Mouse (Mus musculus) kidney, adult 2 months (tissue): ENCODE data around the gene Elof1.

Experiments used
- CTCF ChIP-seq: fragments of 200-500 bp; conservative IDR thresholded peaks from 2 replicates; pipeline ENCODE4 v1.5.1; 2011; ENCODE audit warnings: low read depth, mild to moderate bottlenecking, control low read depth, low read length, moderate library complexity, mixed read lengths; ENCODE audit not compliant: insufficient read depth, insufficient read length
- POLR2A ChIP-seq: fragments of 200-500 bp; IDR thresholded peaks from one replicate; pipeline ENCODE4 v1.6.1; 2011; ENCODE audit warnings: low read depth, low read length, control low read depth

DNA sequence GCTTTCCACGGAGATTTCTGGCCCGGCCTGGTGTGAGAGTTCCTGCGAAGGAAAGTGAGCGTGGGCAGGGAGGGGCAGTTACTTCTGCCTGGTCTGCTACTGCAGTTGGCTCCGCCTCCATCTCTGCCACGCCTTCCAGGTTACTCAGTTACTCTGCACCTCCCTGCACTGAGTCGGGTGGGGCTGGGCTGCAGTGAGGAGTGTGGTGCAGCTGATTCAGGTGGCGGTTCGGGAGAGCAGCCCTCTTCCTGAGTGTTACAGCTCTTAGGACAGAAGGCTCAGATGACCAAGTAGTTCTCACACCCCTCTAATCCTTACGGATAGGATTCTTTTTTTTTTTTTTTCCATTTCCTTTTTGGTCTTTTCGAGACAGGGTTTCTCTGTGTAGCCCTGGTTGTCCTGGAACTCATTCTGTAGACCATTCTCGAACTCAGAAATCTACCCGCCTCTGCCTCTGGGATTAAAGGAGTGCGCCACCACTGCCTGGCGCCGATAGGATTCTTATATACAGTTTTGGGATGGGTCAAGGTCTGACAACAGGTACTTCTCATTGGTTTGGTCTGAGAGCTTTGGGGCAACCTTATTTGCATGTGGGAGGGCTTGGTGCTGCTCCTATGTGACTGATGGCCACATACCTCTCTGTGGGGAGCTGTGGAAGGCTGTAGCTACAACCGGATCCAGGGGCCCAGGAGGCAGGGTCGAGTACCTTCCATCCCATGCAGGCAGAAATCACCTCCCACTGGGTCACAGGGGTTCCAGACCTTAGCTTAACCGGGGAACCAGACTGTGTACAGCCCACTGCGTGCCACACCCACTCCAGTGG lies 32.7 kb upstream of the Elof1 start:
- TF ChIP-seq CTCF (no peak), POLR2A (no peak)
